Mouse (Mus musculus) yolk sac, embryonic 10.5 days (tissue): ENCODE measurements around the gene Gm17455.

ENCODE experiments used
- DNase-seq: peaks from one replicate; pipeline ENCODE4 v3.0.0-alpha.2; 2017; ENCODE audit warnings: low spot score

Gm17455 gene

GRCm38 (mm10) chr10:60422756-60423155, 23.2 kb downstream of the Gm17455 start:
- no peak for DNase-seq

DNA sequence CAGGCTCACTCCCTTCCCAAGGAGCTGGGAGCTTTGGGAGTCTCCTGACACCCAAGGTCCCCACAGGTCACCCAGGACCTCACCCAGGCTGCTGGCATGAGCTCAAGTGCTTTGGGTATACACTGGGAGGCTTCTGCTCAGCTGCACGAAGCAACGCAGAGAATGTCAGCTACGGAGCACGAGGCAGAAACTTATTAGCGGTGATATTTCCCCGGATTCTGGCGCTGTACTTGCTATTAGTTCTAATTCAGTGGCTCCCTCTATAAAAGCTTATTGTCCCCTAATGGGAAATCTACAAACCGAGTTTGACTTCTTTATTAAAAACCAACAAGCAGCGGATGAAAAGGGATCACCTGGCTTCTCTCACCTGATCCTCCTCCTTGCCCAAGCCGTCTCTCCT, 30.5 kb downstream of the Gm17455 start:
- DNase-seq = no peak

DNA sequence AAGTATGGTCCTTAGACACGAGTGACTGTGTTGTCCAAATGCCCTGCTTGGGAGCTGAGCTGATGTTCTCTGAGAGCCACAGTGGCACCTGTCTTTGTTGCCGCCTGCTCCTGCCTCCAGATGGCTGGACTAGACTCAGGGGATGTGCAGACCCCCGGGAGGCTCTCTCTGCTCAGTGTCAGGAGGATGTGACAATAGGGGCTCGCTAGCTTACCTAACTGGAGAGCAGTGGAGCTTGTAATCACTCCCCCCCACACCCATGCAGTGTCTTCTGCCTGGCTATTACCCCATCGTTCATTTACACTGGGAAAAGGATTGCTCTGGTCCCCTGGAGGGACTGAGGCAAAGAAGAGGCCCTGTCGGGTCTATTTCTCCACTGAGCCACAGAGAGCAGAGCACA, 31.1 kb downstream of the Gm17455 start:
- DNase-seq = no peak

- DNase-seq = no peak
These were observed 33.2 kb downstream of the Gm17455 start for GRCm38 (mm10) chr10:60432679-60433078.

GRCm38 (mm10) chr10:60442321-60442720, 42.8 kb downstream of the Gm17455 start:
- no peak for DNase-seq

GRCm38 (mm10) chr10:60443078-60443477, 43.6 kb downstream of the Gm17455 start:
- DNase-seq = no peak

- DNase-seq = peak; percentile 68
These were observed 45.6 kb downstream of the Gm17455 start for GRCm38 (mm10) chr10:60445031-60445593.

GRCm38 (mm10) chr10:60447186-60447585, 47.7 kb downstream of the Gm17455 start:
- DNase-seq = no peak
